Mouse (Mus musculus): ENCODE results near the gene Jak1. TPM values are rescaled to one million over a fixed set of nuclear protein-coding genes. Genes with fewer than 3 reads are reported as not detected.

Jak1 gene
- polyA plus RNA-seq, 1 experiment from 2014 or later = 51.3 TPM

DNA sequence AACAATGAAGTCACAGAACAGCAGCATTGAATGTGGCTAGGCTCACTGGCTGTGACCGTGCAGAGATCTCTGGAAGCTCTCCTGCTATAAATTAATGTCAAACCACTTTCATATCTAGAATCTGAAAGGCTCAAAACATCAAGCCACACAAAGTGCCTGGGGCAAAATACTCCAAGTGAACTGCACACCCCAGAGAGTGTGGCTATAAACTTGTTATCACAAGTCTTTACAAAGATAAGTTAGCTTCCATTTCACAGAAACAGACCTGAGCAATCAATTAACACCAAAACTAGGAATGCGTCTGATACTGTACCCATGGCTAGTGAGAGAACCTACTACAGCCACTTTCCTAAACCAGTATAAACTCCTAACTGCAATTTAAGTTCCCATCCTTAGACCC lies 17.7 kb downstream of the Jak1 start:
- 89% methylated on average over 2 of the region's 2 CpGs for WGBS
- Histone ChIP-seq H3K36me3 (no peaks in the 10 kb centered on the region), H3K27ac (replicated peaks) (no peak overlapping the region), H3K4me3 (no peak overlapping the region), H3K9ac (replicated peaks) (no peak overlapping the region), H3K9me3 (no peaks in the 10 kb centered on the region), H3K4me1 (no peaks in the 10 kb centered on the region), H3K4me2 (replicated peaks) (no peak overlapping the region), H3K27me3 (no peaks in the 10 kb centered on the region)
- no peak for ATAC-seq (replicated peaks)

DNA sequence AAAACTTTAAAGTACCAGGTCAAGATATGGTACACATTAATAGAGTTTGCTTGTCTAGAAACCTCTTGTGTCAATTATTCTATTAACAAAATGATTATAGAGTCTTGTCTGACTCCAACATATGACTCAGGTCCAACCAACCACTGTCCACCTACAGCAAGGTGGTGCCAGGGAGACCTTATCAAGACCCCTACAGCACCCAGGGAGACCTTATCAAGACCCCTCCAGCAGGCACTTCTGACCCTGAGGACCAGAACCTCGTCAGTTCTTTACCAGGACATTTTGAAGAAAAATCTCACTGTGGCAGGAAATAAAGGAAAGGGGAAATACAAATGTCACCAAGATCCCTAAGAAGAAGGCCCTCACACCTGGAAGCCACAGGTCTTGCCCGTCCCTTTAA lies 18.5 kb downstream of the Jak1 start:
- H3K27ac ChIP-seq (replicated peaks) = no peak overlapping the region
- no peaks in the 10 kb centered on the region for H3K4me1 ChIP-seq
- no peak overlapping the region for H3K9ac ChIP-seq (replicated peaks)
- H3K27me3 ChIP-seq = no peaks in the 10 kb centered on the region
- no peaks in the 10 kb centered on the region for H3K9me3 ChIP-seq
- 73% methylated on average over 2 of the region's 2 CpGs for WGBS
- no peak for ATAC-seq (replicated peaks)
- no peak overlapping the region for H3K4me2 ChIP-seq (replicated peaks)
- H3K4me3 ChIP-seq = no peak overlapping the region
- H3K36me3 ChIP-seq = no peaks in the 10 kb centered on the region

DNA sequence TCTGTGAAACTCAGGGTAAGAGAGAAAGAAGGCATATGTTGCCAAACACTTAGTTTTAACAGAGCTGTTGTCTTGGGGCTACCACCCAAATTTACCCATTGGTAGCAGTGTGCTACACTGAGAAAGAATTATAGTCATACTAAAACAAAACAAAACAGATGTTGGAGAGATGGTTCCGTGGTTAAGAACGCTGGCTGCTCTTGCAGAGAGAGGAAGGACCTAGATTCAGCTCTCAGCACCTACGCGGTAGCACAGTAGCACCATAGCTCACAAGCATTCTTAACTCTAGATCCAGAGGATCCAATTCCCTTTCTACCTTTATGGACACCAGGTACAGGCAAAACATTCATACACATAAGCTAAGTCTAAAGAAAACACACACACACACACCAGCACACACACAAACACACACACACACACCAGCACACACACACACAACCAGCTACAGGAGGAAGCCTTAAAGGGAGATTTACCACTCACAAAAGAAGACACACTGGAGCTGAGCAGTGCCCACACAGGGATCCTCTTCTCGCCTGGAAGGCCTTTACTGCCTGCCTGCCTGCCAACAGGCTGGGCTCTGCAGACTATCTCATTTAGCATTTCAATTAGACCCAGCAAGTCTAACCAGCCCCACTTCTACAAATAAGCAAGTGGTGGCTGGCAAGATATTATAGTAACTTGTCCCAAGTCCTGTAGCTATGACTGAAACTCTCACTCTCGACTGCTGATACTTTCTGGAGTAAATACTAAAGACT lies 20.6 kb downstream of the Jak1 start:
- Histone ChIP-seq H3K4me1 (no peaks in the 10 kb centered on the region), H3K4me2 (replicated peaks) (no peak overlapping the region), H3K9me3 (no peaks in the 10 kb centered on the region), H3K9ac (replicated peaks) (no peak overlapping the region), H3K27me3 (no peaks in the 10 kb centered on the region), H3K27ac (replicated peaks) (no peak overlapping the region), H3K36me3 (no peaks in the 10 kb centered on the region), H3K4me3 (no peak overlapping the region)
- ATAC-seq (replicated peaks) = no peak
- WGBS = 79% methylated on average over 6 of the region's 6 CpGs

DNA sequence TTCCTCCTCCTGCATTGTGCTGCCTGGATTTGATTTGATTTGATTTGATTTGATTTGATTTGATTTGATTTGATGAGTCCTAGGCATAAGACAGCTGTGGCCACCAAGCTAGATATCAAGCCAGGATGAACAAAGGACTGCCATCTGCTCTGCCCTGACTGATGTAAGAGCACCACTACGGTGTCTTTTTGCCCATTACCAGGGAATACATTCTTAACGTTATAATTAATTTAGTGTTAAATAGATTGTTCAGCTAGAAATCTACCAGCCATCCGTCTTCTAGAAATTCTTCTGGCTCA lies 24.3 kb downstream of the Jak1 start:
- Histone ChIP-seq H3K27me3 (no peaks in the 10 kb centered on the region), H3K9me3 (no peaks in the 10 kb centered on the region), H3K27ac (replicated peaks) (no peak overlapping the region), H3K4me1 (no peaks in the 10 kb centered on the region), H3K4me3 (no peak overlapping the region), H3K4me2 (replicated peaks) (no peak overlapping the region), H3K36me3 (no peaks in the 10 kb centered on the region), H3K9ac (replicated peaks) (no peak overlapping the region)
- WGBS = 63% methylated on average over 3 of the region's 3 CpGs
- ATAC-seq (replicated peaks) = no peak

DNA sequence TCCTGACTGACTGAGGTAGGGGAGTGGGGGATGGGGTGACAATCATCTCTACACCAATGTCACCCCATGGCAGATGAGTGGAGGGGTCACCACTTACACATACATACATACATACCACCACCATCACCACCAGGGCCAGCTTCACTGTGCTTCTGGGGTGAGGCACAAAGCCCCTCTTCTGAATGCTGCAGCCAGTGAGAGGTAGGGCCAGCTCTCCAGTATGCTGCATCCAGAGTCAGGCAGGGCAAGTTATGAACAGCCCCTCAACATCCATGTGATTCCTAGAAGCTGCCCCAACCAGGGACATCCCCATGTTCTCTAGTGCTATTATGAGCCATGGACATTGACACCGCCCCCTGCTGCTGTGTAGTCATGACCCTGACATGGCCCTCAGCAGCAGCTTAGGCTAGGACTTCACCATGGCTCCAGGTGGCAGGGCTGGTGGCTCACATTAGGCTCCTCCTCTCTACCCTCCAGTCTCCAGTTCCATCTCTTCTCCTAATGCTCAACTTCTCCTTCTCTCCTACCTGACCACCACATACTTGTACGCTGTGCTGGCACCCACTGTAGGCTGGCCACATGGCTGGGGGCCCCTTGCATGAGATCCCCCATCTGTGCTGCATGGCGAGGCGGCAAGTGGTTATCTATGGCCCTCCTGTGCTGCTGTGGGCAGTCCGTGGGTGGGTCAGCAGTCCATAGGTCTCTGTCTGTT lies 24.8 kb downstream of the Jak1 start:
- Histone ChIP-seq H3K27me3 (no peaks in the 10 kb centered on the region), H3K4me2 (replicated peaks) (no peak overlapping the region), H3K9ac (replicated peaks) (no peak overlapping the region), H3K27ac (replicated peaks) (no peak overlapping the region), H3K4me3 (no peak overlapping the region), H3K4me1 (no peaks in the 10 kb centered on the region), H3K9me3 (no peaks in the 10 kb centered on the region), H3K36me3 (no peaks in the 10 kb centered on the region)
- 90% methylated on average over 5 of the region's 5 CpGs for WGBS
- ATAC-seq (replicated peaks) = peak; percentile 46; the same call in 1 of the 2 replicates

DNA sequence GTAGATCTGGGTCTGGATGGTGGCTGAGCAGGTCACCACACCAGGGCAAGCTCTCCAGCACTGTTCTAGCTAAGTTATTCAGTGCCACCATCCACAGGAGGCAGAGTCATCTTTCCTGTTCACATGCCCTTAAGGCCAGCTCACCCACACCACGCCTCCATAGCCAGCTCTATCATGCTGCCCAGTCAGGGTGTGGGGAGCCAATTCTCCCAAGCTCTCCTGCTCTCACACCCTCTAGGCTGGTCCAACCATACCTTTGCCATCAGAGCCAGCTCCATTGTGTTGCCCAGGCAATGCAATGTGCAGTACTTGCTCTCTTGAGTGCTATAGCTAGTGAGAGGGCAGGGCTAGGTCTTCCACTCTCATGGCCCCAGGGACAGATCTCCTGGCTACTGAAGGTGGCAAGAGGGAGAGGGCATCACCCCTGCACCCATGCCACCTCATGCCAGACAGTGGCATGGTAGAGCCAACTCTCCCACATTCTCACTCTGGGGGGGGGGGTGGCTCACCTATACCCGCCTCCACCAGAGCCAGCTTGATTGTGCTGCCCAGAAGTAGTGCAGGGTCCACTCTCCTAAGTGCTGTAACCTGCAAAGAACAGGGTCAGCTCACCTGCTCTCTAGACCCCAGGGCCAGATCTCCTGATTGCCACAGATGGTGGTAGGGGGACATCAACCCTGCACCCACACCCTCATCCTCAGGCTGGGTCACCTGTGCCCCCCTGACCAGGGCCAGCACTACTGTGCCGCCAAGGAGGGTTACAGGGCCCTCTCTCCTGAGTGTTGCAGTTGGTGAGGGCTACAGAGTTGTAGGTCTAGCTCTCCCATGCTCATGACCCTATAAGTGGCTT lies 25.5 kb downstream of the Jak1 start:
- no peak overlapping the region for H3K9ac ChIP-seq (replicated peaks)
- no peaks in the 10 kb centered on the region for H3K27me3 ChIP-seq
- no peaks in the 10 kb centered on the region for H3K36me3 ChIP-seq
- H3K27ac ChIP-seq (replicated peaks) = no peak overlapping the region
- no peak overlapping the region for H3K4me3 ChIP-seq
- ATAC-seq (replicated peaks) = 0 out of 2 replicates have a peak, but pooled peaks have one; percentile 32
- WGBS = 95% methylated on average over 3 of the region's 3 CpGs
- no peaks in the 10 kb centered on the region for H3K4me1 ChIP-seq
- no peak overlapping the region for H3K4me2 ChIP-seq (replicated peaks)
- H3K9me3 ChIP-seq = no peaks in the 10 kb centered on the region

DNA sequence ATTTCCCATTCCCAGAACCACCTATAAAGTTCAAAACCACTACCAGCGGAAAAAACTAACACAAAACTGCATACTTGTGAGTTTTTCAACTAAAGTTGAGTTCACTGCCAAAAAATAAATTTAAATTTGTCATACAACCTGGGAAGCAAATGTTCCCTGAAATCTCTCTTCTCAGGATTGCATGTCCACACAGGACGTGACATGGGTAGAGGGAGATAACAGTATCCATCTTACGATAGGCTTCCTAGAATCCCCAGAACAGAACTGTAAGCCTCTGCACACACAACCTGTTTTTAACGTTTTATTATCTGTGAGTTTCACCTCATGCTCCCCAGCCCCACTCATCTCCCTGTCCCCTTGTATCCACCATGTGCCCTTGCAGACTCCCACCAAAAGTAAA lies 26.5 kb downstream of the Jak1 start:
- 90% methylated on average over 4 of the region's 4 CpGs for WGBS

DNA sequence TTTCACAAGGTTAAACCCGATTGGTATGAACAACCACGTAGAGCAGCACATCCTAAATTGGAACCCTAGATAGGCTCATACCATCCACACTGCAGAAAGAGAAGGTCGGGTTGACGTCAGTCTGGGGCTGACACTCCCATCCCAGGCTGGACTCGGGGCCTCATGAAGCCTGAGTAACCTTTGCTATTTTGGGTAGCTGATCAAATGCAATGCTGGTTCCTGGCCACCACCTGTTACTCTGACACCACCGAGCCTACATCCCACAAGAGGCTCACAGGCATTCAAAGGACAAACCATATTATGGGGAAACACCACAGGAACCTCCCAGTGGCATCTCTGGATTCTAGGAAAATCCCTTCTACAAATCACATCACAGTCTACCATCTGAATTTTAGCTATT lies 28.3 kb downstream of the Jak1 start:
- WGBS = 89% methylated on average over 6 of the region's 6 CpGs
- H3K4me3 ChIP-seq = no peak overlapping the region
- no peaks in the 10 kb centered on the region for H3K36me3 ChIP-seq
- H3K27me3 ChIP-seq = no peaks in the 10 kb centered on the region
- no peak for ATAC-seq (replicated peaks)
- no peaks in the 10 kb centered on the region for H3K4me1 ChIP-seq
- H3K9ac ChIP-seq (replicated peaks) = no peak overlapping the region
- no peaks in the 10 kb centered on the region for H3K9me3 ChIP-seq
- H3K4me2 ChIP-seq (replicated peaks) = no peak overlapping the region
- no peak overlapping the region for H3K27ac ChIP-seq (replicated peaks)

More for the DNA sequence above, 26.5 kb downstream of the Jak1 start:
- H3K9ac ChIP-seq (replicated peaks) = no peak overlapping the region
- H3K4me3 ChIP-seq = no peak overlapping the region
- H3K4me2 ChIP-seq (replicated peaks) = no peak overlapping the region
- H3K9me3 ChIP-seq = no peaks in the 10 kb centered on the region
- H3K36me3 ChIP-seq = no peaks in the 10 kb centered on the region
- H3K4me1 ChIP-seq = no peaks in the 10 kb centered on the region
- no peaks in the 10 kb centered on the region for H3K27me3 ChIP-seq
- no peak for ATAC-seq (replicated peaks)
- H3K27ac ChIP-seq (replicated peaks) = no peak overlapping the region

DNA sequence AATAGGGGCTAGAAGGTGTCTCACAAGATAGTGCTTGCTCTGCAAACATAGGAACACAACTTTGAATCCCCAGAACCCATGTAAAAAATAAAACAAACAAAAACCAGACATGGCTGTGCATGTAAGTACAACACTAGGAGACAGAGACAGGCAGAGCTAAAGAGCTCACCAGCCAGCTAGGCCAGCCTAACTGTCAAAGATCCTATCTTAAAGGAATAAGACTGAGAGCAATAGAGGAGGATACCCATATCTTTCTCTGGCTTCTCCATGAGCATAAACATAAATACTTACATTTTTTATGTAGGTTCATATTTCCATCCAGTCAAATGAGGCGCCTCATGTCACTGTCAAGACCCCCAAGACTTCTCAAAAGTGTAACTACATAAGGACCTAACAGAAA lies 29.1 kb downstream of the Jak1 start:
- no peaks in the 10 kb centered on the region for H3K36me3 ChIP-seq
- no peak for ATAC-seq (replicated peaks)
- no peak overlapping the region for H3K27ac ChIP-seq (replicated peaks)
- no peak overlapping the region for H3K4me2 ChIP-seq (replicated peaks)
- H3K9ac ChIP-seq (replicated peaks) = no peak overlapping the region
- no peak overlapping the region for H3K4me3 ChIP-seq
- H3K9me3 ChIP-seq = no peaks in the 10 kb centered on the region
- 86% methylated on average over 1 of the region's 1 CpGs for WGBS
- H3K27me3 ChIP-seq = no peaks in the 10 kb centered on the region
- H3K4me1 ChIP-seq = no peaks in the 10 kb centered on the region

DNA sequence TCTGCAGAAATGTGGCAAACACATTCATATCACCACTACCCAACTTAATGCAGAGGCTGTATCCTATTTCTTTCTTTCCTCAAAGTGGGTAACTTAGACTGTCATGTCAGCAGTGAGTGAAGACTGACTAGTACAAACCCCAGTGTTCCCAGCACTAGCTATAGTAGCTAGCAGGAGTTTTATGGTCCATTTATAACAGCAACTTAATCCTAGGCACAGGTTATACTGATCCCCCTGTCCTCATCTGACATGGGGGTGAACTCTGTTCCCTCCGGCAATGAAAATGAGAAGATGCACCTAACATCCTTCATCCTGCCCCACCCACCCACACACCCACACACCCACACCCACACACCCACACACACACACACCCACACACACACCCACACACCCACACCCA lies 30.3 kb downstream of the Jak1 start:
- Histone ChIP-seq H3K36me3 (no peaks in the 10 kb centered on the region), H3K4me3 (no peak overlapping the region), H3K9me3 (no peaks in the 10 kb centered on the region), H3K27ac (replicated peaks) (no peak overlapping the region), H3K27me3 (no peaks in the 10 kb centered on the region), H3K4me2 (replicated peaks) (no peak overlapping the region), H3K9ac (replicated peaks) (no peak overlapping the region), H3K4me1 (no peaks in the 10 kb centered on the region)
- no peak for ATAC-seq (replicated peaks)
- 84% methylated on average over 1 of the region's 1 CpGs for WGBS

DNA sequence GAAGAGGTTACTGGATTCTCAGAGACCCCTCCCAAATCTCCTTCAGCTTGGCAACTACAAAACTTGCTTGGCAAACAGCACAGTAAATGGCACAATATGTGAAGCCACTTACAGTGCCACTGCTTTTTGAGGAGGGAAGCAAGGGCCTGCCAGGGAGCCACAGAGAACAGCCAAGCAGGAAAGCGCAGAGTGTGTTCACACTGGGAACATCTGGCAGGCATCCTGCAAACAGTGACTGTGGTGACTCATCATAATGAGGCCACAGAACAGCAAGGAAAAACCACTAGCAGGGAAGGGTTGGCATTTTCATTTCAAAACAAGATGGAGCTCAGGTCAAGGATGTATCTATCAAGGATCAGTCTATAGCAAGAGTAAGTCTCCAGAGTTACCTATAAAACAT lies 30.8 kb downstream of the Jak1 start:
- no peak overlapping the region for H3K9ac ChIP-seq (replicated peaks)
- no peaks in the 10 kb centered on the region for H3K36me3 ChIP-seq
- no peak overlapping the region for H3K4me3 ChIP-seq
- H3K9me3 ChIP-seq = no peaks in the 10 kb centered on the region
- H3K27ac ChIP-seq (replicated peaks) = no peak overlapping the region
- no peak overlapping the region for H3K4me2 ChIP-seq (replicated peaks)
- no peak for ATAC-seq (replicated peaks)
- 67% methylated on average over 1 of the region's 1 CpGs for WGBS
- H3K4me1 ChIP-seq = no peaks in the 10 kb centered on the region
- no peaks in the 10 kb centered on the region for H3K27me3 ChIP-seq

DNA sequence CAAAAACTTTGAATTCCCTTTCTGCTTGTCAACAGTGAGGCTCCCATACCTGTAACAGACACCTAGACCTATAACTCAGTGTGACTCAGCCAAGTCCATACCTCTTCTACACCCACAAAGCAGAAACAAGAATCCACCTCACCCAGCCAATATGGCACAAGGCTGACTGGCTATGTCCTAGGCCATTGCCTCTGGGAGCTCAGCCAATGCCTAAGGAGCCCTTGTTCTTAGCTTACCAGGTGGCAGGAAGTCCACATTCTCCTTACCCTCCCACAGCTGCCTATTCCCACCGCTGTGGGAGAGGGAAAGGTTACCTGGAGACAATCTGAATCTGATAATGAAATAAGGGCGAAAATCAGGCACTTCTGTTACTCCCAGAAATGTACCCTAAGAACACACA lies 34.5 kb downstream of the Jak1 start:
- no peak overlapping the region for H3K9ac ChIP-seq (replicated peaks)
- H3K36me3 ChIP-seq = no peaks in the 10 kb centered on the region
- no peaks in the 10 kb centered on the region for H3K27me3 ChIP-seq
- no peaks in the 10 kb centered on the region for H3K4me1 ChIP-seq
- H3K27ac ChIP-seq (replicated peaks) = no peak overlapping the region
- 85% methylated on average over 2 of the region's 2 CpGs for WGBS
- no peak overlapping the region for H3K4me3 ChIP-seq
- no peaks in the 10 kb centered on the region for H3K9me3 ChIP-seq
- H3K4me2 ChIP-seq (replicated peaks) = no peak overlapping the region
- no peak for ATAC-seq (replicated peaks)
